Mouse (Mus musculus): Measurements from ENCODE around the gene Gm26620. TPM values are rescaled to one million over a fixed set of nuclear protein-coding genes. Genes with fewer than 3 reads are reported as not detected.

Gm26620 gene
- total and polyA plus RNA-seq, 3 experiments = 0.52 to 4.2 (median 1.9) TPM

GRCm38 (mm10) chr1:170839685-170840084, 45.2 kb upstream of the Gm26620 start:
- Histone ChIP-seq H3K9ac (ENCODE audit: insufficient read depth, low read depth) (no peak overlapping the region), H3K27me3 (replicated peaks) (no peaks in the 10 kb centered on the region), H3K4me2 (ENCODE audit: insufficient read depth, low read depth, poor library complexity, severe bottlenecking) (no peak overlapping the region), H3K79me2 (replicated peaks; ENCODE audit: control insufficient read depth, extremely low read depth, insufficient read depth, poor library complexity, severe bottlenecking) (peaks cover 34% of the 10 kb centered on the region), H3K4me3 (replicated peaks in 1 of 3; ENCODE audit: low read depth in 2 of 3, low read length in 2 of 3, poor library complexity in 1 of 3) (no peak overlapping the region), H3K4me1 (ENCODE audit: control insufficient read depth in 1 of 2, insufficient read depth in 2 of 2) (peaks cover 0 to 14% of the 10 kb centered on the region in 2 experiments; a peak in 2 of 4 replicates), H3K36me3 (replicated peaks in 1 of 2; ENCODE audit: control insufficient read depth in 1 of 2, insufficient read depth in 1 of 2, low read length in 1 of 2) (peaks cover 53 to 73% of the 10 kb centered on the region in 2 experiments), H3K27ac (ENCODE audit: insufficient read depth, low read depth) (no peak overlapping the region), H3K9me3 (replicated peaks; ENCODE audit: low read length) (no peaks in the 10 kb centered on the region)
- DNase-seq (ENCODE audit: extremely low read depth) = no peak
- in situ Hi-C loops (cut with MboI; ENCODE audit: low pct_ligation_motif_present, low pct_unique_long_range_greater_than_20kb, low sequenced_read_pairs) = loop anchor here (25.0 kb wide), 1 partner anchor 202 kb away; the partner anchor contains the start of gene Olfml2b
- no peak for TF ChIP-seq JUN (IDR thresholded peaks at IDR 0.05; ENCODE audit: insufficient read depth, low read depth, low read length)
- TF ChIP-seq USF2 (conservative IDR thresholded peaks at IDR 0.05; ENCODE audit: low read depth, low read length) = no peak
- peak; percentile 62 for TF ChIP-seq SMC3 (IDR thresholded peaks at IDR 0.05; ENCODE audit: low read depth, low read length)
- TF ChIP-seq USF1 (IDR thresholded peaks at IDR 0.05; ENCODE audit: low read depth, low read length) = no peak
- TF ChIP-seq ELF1 (IDR thresholded peaks at IDR 0.05; ENCODE audit: low read depth, low read length) = no peak
- TF ChIP-seq PAX5 (IDR thresholded peaks at IDR 0.05; ENCODE audit: low read length) = no peak
- TF ChIP-seq E2F4 (IDR thresholded peaks at IDR 0.05; ENCODE audit: insufficient replicate concordance, low read depth, low read length) = no peak
- TF ChIP-seq ZNF384 (IDR thresholded peaks at IDR 0.05; ENCODE audit: low read depth, low read length) = no peak
- no peak for TF ChIP-seq HCFC1 (IDR thresholded peaks at IDR 0.05; ENCODE audit: low read depth, low read length)
- peak; percentile 50; the same call in 1 of the 2 replicates for TF ChIP-seq SIN3A (IDR thresholded peaks at IDR 0.05; ENCODE audit: low read length)
- no peak for TF ChIP-seq ZC3H11A (IDR thresholded peaks at IDR 0.05; ENCODE audit: low read depth, low read length)
- no peak for TF ChIP-seq ETS1 (conservative IDR thresholded peaks at IDR 0.05; ENCODE audit: low read depth, low read length)
- peak; percentile 67 for TF ChIP-seq RAD21 (IDR thresholded peaks at IDR 0.05; ENCODE audit: low read depth, low read length)
- no peak for TF ChIP-seq EP300 (IDR thresholded peaks at IDR 0.05; ENCODE audit: low read length)
- peak in 1 of 2 experiments; percentile 69; a peak in 2 of 4 replicates for TF ChIP-seq CTCF (conservative IDR thresholded peaks at IDR 0.05 in 1 of 2, IDR thresholded peaks at IDR 0.05 in 1 of 2; ENCODE audit: low read depth in 2 of 2, low read length in 2 of 2)
- dilution Hi-C loops (cut with MboI; ENCODE audit: extremely low pct_ligation_motif_present, extremely low pct_unique_long_range_greater_than_20kb, low sequenced_read_pairs) = no loop called here

DNA sequence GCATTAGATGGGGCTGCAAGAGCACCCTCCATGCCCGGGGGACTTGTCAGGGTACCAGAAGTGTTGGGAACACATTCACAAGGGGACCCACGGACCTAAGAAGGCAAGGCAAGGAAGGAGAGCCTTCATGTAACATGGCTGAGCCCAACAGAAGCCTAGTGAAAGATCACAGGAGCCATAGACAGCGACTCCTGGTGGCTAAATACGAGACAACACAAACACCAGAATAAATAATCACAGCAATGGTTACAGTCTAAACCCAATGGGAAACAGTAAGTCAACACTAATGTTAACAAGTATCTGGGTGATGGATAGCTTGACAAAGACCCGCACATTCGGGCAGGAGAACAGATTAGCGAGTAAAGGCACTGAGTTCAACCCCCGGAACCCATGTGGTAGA, 40.5 kb upstream of the Gm26620 start:
- Histone ChIP-seq H3K9me3 (replicated peaks; ENCODE audit: low read length) (no peaks in the 10 kb centered on the region), H3K4me2 (ENCODE audit: insufficient read depth, low read depth, poor library complexity, severe bottlenecking) (no peak overlapping the region), H3K4me3 (replicated peaks in 1 of 3; ENCODE audit: low read depth in 2 of 3, low read length in 2 of 3, poor library complexity in 1 of 3) (no peak overlapping the region), H3K27me3 (replicated peaks) (no peaks in the 10 kb centered on the region), H3K36me3 (replicated peaks in 1 of 2; ENCODE audit: control insufficient read depth in 1 of 2, insufficient read depth in 1 of 2, low read length in 1 of 2) (peaks cover 55 to 76% of the 10 kb centered on the region in 2 experiments), H3K9ac (ENCODE audit: insufficient read depth, low read depth) (no peak overlapping the region), H3K4me1 (ENCODE audit: control insufficient read depth in 1 of 2, insufficient read depth in 2 of 2) (no peaks in the 10 kb centered on the region; a peak in 1 of 4 replicates), H3K27ac (ENCODE audit: insufficient read depth, low read depth) (no peak overlapping the region), H3K79me2 (replicated peaks; ENCODE audit: control insufficient read depth, extremely low read depth, insufficient read depth, poor library complexity, severe bottlenecking) (peaks cover 44% of the 10 kb centered on the region)
- in situ Hi-C loops (cut with MboI; ENCODE audit: low pct_ligation_motif_present, low pct_unique_long_range_greater_than_20kb, low sequenced_read_pairs) = loop anchor here (25.0 kb wide), 1 partner anchor 207 kb away; the partner anchor contains the start of gene Olfml2b
- dilution Hi-C loops (cut with MboI; ENCODE audit: extremely low pct_ligation_motif_present, extremely low pct_unique_long_range_greater_than_20kb, low sequenced_read_pairs) = no loop called here
- DNase-seq (ENCODE audit: extremely low read depth) = no peak
- TF ChIP-seq MAFK (IDR thresholded peaks at IDR 0.05; ENCODE audit: insufficient replicate concordance, low read length) (no peak), TBP (conservative IDR thresholded peaks at IDR 0.05; ENCODE audit: low read depth, low read length) (no peak), BHLHE40 (IDR thresholded peaks at IDR 0.05; ENCODE audit: low read depth, low read length) (no peak), CTCF (conservative IDR thresholded peaks at IDR 0.05 in 1 of 2, IDR thresholded peaks at IDR 0.05 in 1 of 2; ENCODE audit: low read depth in 2 of 2, low read length in 2 of 2) (peak in 1 of 2 experiments; percentile 48; a peak in 3 of 4 replicates), KAT2A (IDR thresholded peaks at IDR 0.05; ENCODE audit: insufficient replicate concordance, low read length) (no peak), TCF12 (IDR thresholded peaks at IDR 0.05; ENCODE audit: low read depth, low read length) (no peak), POLR2A (IDR thresholded peaks at IDR 0.05; ENCODE audit: low read depth, low read length) (no peak), MAZ (IDR thresholded peaks at IDR 0.05; ENCODE audit: low read depth, low read length) (no peak), RAD21 (IDR thresholded peaks at IDR 0.05; ENCODE audit: low read depth, low read length) (peak; percentile 9), EP300 (IDR thresholded peaks at IDR 0.05; ENCODE audit: low read length) (no peak), SMC3 (IDR thresholded peaks at IDR 0.05; ENCODE audit: low read depth, low read length) (peak; percentile 21), UBTF (IDR thresholded peaks at IDR 0.05; ENCODE audit: low read depth, low read length) (no peak), CHD2 (IDR thresholded peaks at IDR 0.05; ENCODE audit: low read length) (no peak), NRF1 (IDR thresholded peaks at IDR 0.05; ENCODE audit: low read depth, low read length) (no peak), E2F4 (IDR thresholded peaks at IDR 0.05; ENCODE audit: insufficient replicate concordance, low read depth, low read length) (no peak), USF2 (conservative IDR thresholded peaks at IDR 0.05; ENCODE audit: low read depth, low read length) (no peak)

All from CH12.LX (cell line).